Mouse (Mus musculus) lung, adult 2 months (tissue): ENCODE measurements around the gene Tmem63b.

Experiments used
- CTCF ChIP-seq: fragments of 200-500 bp; IDR thresholded peaks from 2 replicates; pipeline ENCODE4 v1.5.1; 2011; ENCODE audit warnings: mild to moderate bottlenecking, low read length, control low read depth; ENCODE audit not compliant: insufficient read depth
- POLR2A ChIP-seq: fragments of 200-500 bp; IDR thresholded peaks from 2 replicates; pipeline ENCODE4 v1.6.1; 2011; ENCODE audit warnings: low read depth, mild to moderate bottlenecking, control low read depth, low read length, borderline replicate concordance; ENCODE audit errors: extremely low read depth

GRCm38 (mm10) chr17:45698368-45698767, 11.7 kb upstream of the Tmem63b start:
- TF ChIP-seq POLR2A (no peak), CTCF (no peak)
